Mouse (Mus musculus): ENCODE results near the gene Rnf225. TPM values are rescaled to one million over a fixed set of nuclear protein-coding genes. Genes with fewer than 3 reads are reported as not detected.

The Rnf225 gene
- total and polyA plus RNA-seq, 3 experiments, result 0.89 to 2.3 TPM; not detected in 1

DNA sequence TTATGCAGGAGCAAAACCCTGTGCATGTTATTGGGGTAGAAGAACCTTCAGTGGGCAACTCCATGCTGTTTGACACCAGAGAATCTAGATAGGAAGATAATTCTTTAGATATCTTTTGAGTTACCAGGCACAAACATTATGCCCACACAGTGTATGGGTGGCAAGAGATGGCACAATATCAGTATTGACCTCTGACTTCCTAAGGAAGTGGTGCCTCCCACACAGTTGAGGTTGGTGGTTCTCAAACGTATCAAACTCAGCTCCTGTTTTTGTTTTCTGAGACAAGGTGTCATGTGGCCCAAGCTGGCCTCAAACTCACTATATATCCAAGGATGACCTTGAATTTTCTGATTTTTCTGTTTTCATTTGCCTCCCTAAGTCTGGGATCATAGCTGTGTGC, 35.9 kb upstream of the Rnf225 start:
- Histone ChIP-seq H3K79me2 (ENCODE audit: control insufficient read depth, insufficient read depth, low read length, poor library complexity) (no peaks in the 10 kb centered on the region), H3K4me1 (ENCODE audit: control insufficient read depth in 1 of 2, insufficient read depth in 2 of 2, low read length in 2 of 2) (no peaks in the 10 kb centered on the region), H3K4me3 (ENCODE audit: control insufficient read depth in 1 of 2, insufficient read depth in 1 of 2, low read depth in 2 of 2, low read length in 2 of 2) (no peak overlapping the region), H3K27ac (ENCODE audit: control insufficient read depth, low read depth, low read length) (no peak overlapping the region), H3K9ac (ENCODE audit: control insufficient read depth, low read depth, low read length, poor library complexity, severe bottlenecking) (no peak overlapping the region), H3K9me3 (replicated peaks; ENCODE audit: insufficient read depth, low read length) (no peaks in the 10 kb centered on the region), H3K36me3 (ENCODE audit: control insufficient read depth in 1 of 2, insufficient read depth in 2 of 2, low read length in 2 of 2) (no peaks in the 10 kb centered on the region), H3K27me3 (ENCODE audit: control insufficient read depth in 1 of 2, insufficient read depth in 2 of 2, low read length in 2 of 2) (no peaks in the 10 kb centered on the region)
- no peak for DNase-seq (ENCODE audit: low read depth, low spot score)
- TF ChIP-seq ELF1 (IDR thresholded peaks at IDR 0.05; ENCODE audit: low read depth, low read length) (no peak), ZNF384 (IDR thresholded peaks at IDR 0.05; ENCODE audit: low read depth, low read length) (no peak), ZKSCAN1 (IDR thresholded peaks at IDR 0.05; ENCODE audit: low read depth, low read length) (no peak), POLR2AphosphoS5 (IDR thresholded peaks at IDR 0.05; ENCODE audit: borderline replicate concordance, low read depth, low read length) (no peak), MAZ (IDR thresholded peaks at IDR 0.05; ENCODE audit: low read depth, low read length) (no peak), KAT2A (conservative IDR thresholded peaks at IDR 0.05; ENCODE audit: low read depth, low read length) (no peak), ETS1 (IDR thresholded peaks at IDR 0.05; ENCODE audit: low read depth, low read length) (no peak), MAFK (IDR thresholded peaks at IDR 0.05; ENCODE audit: borderline replicate concordance, low read depth, low read length) (no peak), CTCF (IDR thresholded peaks at IDR 0.05 in 2 of 3, conservative IDR thresholded peaks at IDR 0.05 in 1 of 3; ENCODE audit: control insufficient read depth in 1 of 3, insufficient read depth in 1 of 3, low read depth in 2 of 3, low read length in 3 of 3, poor library complexity in 1 of 3, severe bottlenecking in 1 of 3) (no peak), RAD21 (IDR thresholded peaks at IDR 0.05; ENCODE audit: low read depth, low read length) (no peak), TCF12 (IDR thresholded peaks at IDR 0.05; ENCODE audit: low read depth, low read length) (no peak), UBTF (IDR thresholded peaks at IDR 0.05; ENCODE audit: borderline replicate concordance, insufficient read depth, low read depth, low read length) (no peak), MEF2A (IDR thresholded peaks at IDR 0.05; ENCODE audit: extremely low read depth, insufficient replicate concordance, low read depth, low read length, poor library complexity, severe bottlenecking) (no peak), E2F4 (IDR thresholded peaks at IDR 0.05; ENCODE audit: borderline replicate concordance, low read depth, low read length) (no peak), MXI1 (IDR thresholded peaks at IDR 0.05; ENCODE audit: low read depth, low read length) (no peak), POLR2AphosphoS2 (IDR thresholded peaks at IDR 0.05; ENCODE audit: low read length) (no peak), CHD2 (IDR thresholded peaks at IDR 0.05; ENCODE audit: low read length) (no peak), HCFC1 (IDR thresholded peaks at IDR 0.05; ENCODE audit: low read depth, low read length) (no peak), ZMIZ1 (IDR thresholded peaks at IDR 0.05; ENCODE audit: low read depth, low read length) (no peak)

DNA sequence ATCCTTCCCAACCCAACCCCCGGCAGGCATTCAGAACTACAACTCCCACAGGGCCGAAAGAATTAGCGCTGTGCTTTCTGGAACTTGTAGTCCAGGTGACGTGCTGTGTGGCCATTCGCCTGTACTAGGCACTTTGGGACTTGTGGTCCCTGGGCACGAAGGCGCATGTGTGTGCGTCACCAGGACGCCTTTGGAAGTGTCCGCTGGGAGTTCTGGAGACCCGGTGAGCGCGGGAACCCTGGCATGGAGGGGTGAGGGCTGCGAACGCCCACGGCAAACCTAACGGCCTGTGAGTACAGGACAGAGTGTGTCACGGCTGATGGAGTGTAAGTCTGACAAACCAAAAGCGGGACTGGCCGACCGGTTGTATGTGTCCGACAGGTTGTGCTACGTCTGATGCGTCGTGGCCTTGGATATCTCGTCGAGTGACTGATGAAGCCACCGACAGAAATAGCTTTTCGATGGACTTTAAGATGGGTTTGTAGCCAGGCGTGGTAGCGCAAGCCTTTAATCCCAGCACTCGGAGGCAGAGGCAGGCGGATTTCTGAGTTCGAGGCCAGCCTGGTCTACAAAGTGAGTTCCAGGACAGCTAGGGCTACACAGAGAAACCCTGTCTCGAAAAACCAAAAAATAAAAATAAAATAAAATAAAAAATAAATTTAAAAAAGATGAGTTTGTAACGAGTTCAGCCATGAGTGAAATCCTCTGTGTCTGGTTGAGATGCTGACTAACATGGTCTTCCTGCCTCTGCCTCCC, 29.4 kb upstream of the Rnf225 start, which contains the start of gene Zscan22:
Gene Zscan22, plus strand, starts transcription at position 161 of the 756 bp plus-strand sequence.
- Histone ChIP-seq H3K4me1 (ENCODE audit: control insufficient read depth in 1 of 2, insufficient read depth in 2 of 2, low read length in 2 of 2) (peaks cover 0 to 8% of the 10 kb centered on the region in 2 experiments; a peak in 2 of 4 replicates), H3K9ac (ENCODE audit: control insufficient read depth, low read depth, low read length, poor library complexity, severe bottlenecking) (peak within 1 kb of the TSS; percentile 82), H3K36me3 (ENCODE audit: control insufficient read depth in 1 of 2, insufficient read depth in 2 of 2, low read length in 2 of 2) (peaks cover 3 to 8% of the 10 kb centered on the region in 2 experiments; a peak in 3 of 4 replicates), H3K27ac (ENCODE audit: control insufficient read depth, low read depth, low read length) (peak within 1 kb of the TSS; percentile 15; the same call in 1 of the 2 replicates), H3K79me2 (ENCODE audit: control insufficient read depth, insufficient read depth, low read length, poor library complexity) (peaks cover 9% of the 10 kb centered on the region), H3K4me3 (ENCODE audit: control insufficient read depth in 1 of 2, insufficient read depth in 1 of 2, low read depth in 2 of 2, low read length in 2 of 2) (peak within 1 kb of the TSS; percentile 72 to 88), H3K9me3 (replicated peaks; ENCODE audit: insufficient read depth, low read length) (no peaks in the 10 kb centered on the region), H3K27me3 (ENCODE audit: control insufficient read depth in 1 of 2, insufficient read depth in 2 of 2, low read length in 2 of 2) (no peaks in the 10 kb centered on the region)
- peak; percentile 96 for DNase-seq (ENCODE audit: low read depth, low spot score)
- no peak for TF ChIP-seq USF2 (IDR thresholded peaks at IDR 0.05; ENCODE audit: borderline replicate concordance in 1 of 2, insufficient read depth in 1 of 2, low read depth in 1 of 2, low read length in 2 of 2)
- TF ChIP-seq CTCF (IDR thresholded peaks at IDR 0.05 in 2 of 3, conservative IDR thresholded peaks at IDR 0.05 in 1 of 3; ENCODE audit: control insufficient read depth in 1 of 3, insufficient read depth in 1 of 3, low read depth in 2 of 3, low read length in 3 of 3, poor library complexity in 1 of 3, severe bottlenecking in 1 of 3), result no peak
- TF ChIP-seq NRF1 (IDR thresholded peaks at IDR 0.05; ENCODE audit: insufficient read depth, low read depth, low read length, poor library complexity, severe bottlenecking), result peak; percentile 72
- TF ChIP-seq TBP (IDR thresholded peaks at IDR 0.05; ENCODE audit: low read depth, low read length), result peak; percentile 55; the same call in 1 of the 2 replicates
- TF ChIP-seq EP300 (IDR thresholded peaks at IDR 0.05; ENCODE audit: low read depth in 1 of 2, low read length in 2 of 2), result no peak
- TF ChIP-seq UBTF (IDR thresholded peaks at IDR 0.05; ENCODE audit: borderline replicate concordance, insufficient read depth, low read depth, low read length), result no peak
- TF ChIP-seq ETS1 (IDR thresholded peaks at IDR 0.05; ENCODE audit: low read depth, low read length), result no peak
- no peak for TF ChIP-seq SMC3 (IDR thresholded peaks at IDR 0.05; ENCODE audit: low read depth, low read length)
- TF ChIP-seq JUND (IDR thresholded peaks at IDR 0.05; ENCODE audit: low read depth, low read length), result no peak
- peak; percentile 56; the same call in 1 of the 2 replicates for TF ChIP-seq USF1 (IDR thresholded peaks at IDR 0.05; ENCODE audit: low read depth, low read length)
- TF ChIP-seq KAT2A (conservative IDR thresholded peaks at IDR 0.05; ENCODE audit: low read depth, low read length), result peak; percentile 100
- peak; percentile 35; the same call in 1 of the 2 replicates for TF ChIP-seq GABPA (IDR thresholded peaks at IDR 0.05; ENCODE audit: low read depth, low read length)
- peak; percentile 93 for TF ChIP-seq SIN3A (IDR thresholded peaks at IDR 0.05; ENCODE audit: low read length)
- TF ChIP-seq HCFC1 (IDR thresholded peaks at IDR 0.05; ENCODE audit: low read depth, low read length), result peak; percentile 100
- TF ChIP-seq ELF1 (IDR thresholded peaks at IDR 0.05; ENCODE audit: low read depth, low read length), result peak; percentile 81
